Mouse (Mus musculus) cerebellum, adult 2 months (tissue): ENCODE results near the gene Dab2.

ENCODE experiments used
- CTCF ChIP-seq: fragments of 200-500 bp; IDR thresholded peaks from 2 replicates; pipeline ENCODE4 v1.5.1; 2011; ENCODE audit warnings: low read depth, mild to moderate bottlenecking, control low read depth, low read length, moderate library complexity, borderline replicate concordance; ENCODE audit not compliant: insufficient read depth
- POLR2A ChIP-seq: fragments of 200-500 bp; IDR thresholded peaks from 2 replicates; pipeline ENCODE4 v1.6.1; 2011; ENCODE audit warnings: low read length, control low read depth, borderline replicate concordance; ENCODE audit not compliant: insufficient read depth

GRCm38 (mm10) chr15:6390106-6390505, 90.5 kb downstream of the Dab2 start:
- no peak for TF ChIP-seq CTCF
- no peak for TF ChIP-seq POLR2A
